Mouse (Mus musculus): ENCODE measurements around the gene Tmem230. TPM values are rescaled to one million over a fixed set of nuclear protein-coding genes. Genes with fewer than 3 reads are reported as not detected.
"Not testable (repeated sequence)": the region's sequence is repeated elsewhere in the genome, so short reads cannot be mapped to it uniquely, and the experiment has no call there.

The Tmem230 gene
- polyA plus RNA-seq, 1 experiment from 2014 or later = 47.1 TPM

GRCm38 (mm10) chr2:132262879-132263398, 15.3 kb upstream of the Tmem230 start, which contains the start of gene Cds2:
TSS of gene Cds2 (plus strand) at chr2:132263148.
- ATAC-seq (ENCODE audit: low FRiP score) (peak; percentile 99), DNase-seq (ENCODE audit: low spot score) (peak; percentile 98)
- H3K9me3 ChIP-seq (ENCODE audit: control insufficient read depth, low read length) = no peaks in the 10 kb centered on the region
- no peaks in the 10 kb centered on the region for H3K36me3 ChIP-seq (replicated peaks; ENCODE audit: control insufficient read depth, insufficient read depth)
- H3K9ac ChIP-seq = peak within 1 kb of the TSS; percentile 94
- peak within 1 kb of the TSS; percentile 93 for H3K4me3 ChIP-seq (replicated peaks; ENCODE audit: low read length)
- H3K27ac ChIP-seq = peak within 1 kb of the TSS; percentile 88
- peaks cover 15% of the 10 kb centered on the region for H3K4me1 ChIP-seq (replicated peaks; ENCODE audit: control insufficient read depth, insufficient read depth, low read length)
- under 1% methylated on average over 43 of the region's 49 CpGs for WGBS
- H3K4me2 ChIP-seq (replicated peaks) = peak within 1 kb of the TSS; percentile 77
- no peaks in the 10 kb centered on the region for H3K27me3 ChIP-seq (ENCODE audit: control insufficient read depth, insufficient read depth, low read length)

- Histone ChIP-seq H3K27ac (peak overlapping the region; percentile 20; the same call in 1 of the 2 replicates), H3K27me3 (ENCODE audit: control insufficient read depth, insufficient read depth, low read length) (no peaks in the 10 kb centered on the region), H3K36me3 (replicated peaks; ENCODE audit: control insufficient read depth, insufficient read depth) (no peaks in the 10 kb centered on the region), H3K4me2 (replicated peaks) (peak overlapping the region; percentile 54; the same call in 1 of the 2 replicates), H3K9me3 (ENCODE audit: control insufficient read depth, low read length) (no peaks in the 10 kb centered on the region), H3K9ac (no peak overlapping the region), H3K4me3 (replicated peaks; ENCODE audit: low read length) (no peak overlapping the region), H3K4me1 (replicated peaks; ENCODE audit: control insufficient read depth, insufficient read depth, low read length) (peaks cover 15% of the 10 kb centered on the region)
- ATAC-seq (ENCODE audit: low FRiP score) (no peak), DNase-seq (ENCODE audit: low spot score) (no peak)
- WGBS = 75% methylated on average over 6 of the region's 6 CpGs
Measured at GRCm38 (mm10) chr2:132262175-132262574, 14.6 kb upstream of the Tmem230 start.

GRCm38 (mm10) chr2:132260601-132261000, 13.0 kb upstream of the Tmem230 start:
- H3K9me3 ChIP-seq (ENCODE audit: control insufficient read depth, low read length) = no peaks in the 10 kb centered on the region
- H3K4me2 ChIP-seq (replicated peaks) = no peak overlapping the region
- H3K36me3 ChIP-seq (replicated peaks; ENCODE audit: control insufficient read depth, insufficient read depth) = no peaks in the 10 kb centered on the region
- ATAC-seq (ENCODE audit: low FRiP score) (no peak), DNase-seq (ENCODE audit: low spot score) (no peak)
- H3K4me1 ChIP-seq (replicated peaks; ENCODE audit: control insufficient read depth, insufficient read depth, low read length) = peaks cover 15% of the 10 kb centered on the region
- no peaks in the 10 kb centered on the region for H3K27me3 ChIP-seq (ENCODE audit: control insufficient read depth, insufficient read depth, low read length)
- H3K4me3 ChIP-seq (replicated peaks; ENCODE audit: low read length) = no peak overlapping the region
- WGBS = 94% methylated on average over 3 of the region's 3 CpGs
- H3K27ac ChIP-seq = no peak overlapping the region
- no peak overlapping the region for H3K9ac ChIP-seq

- H3K9ac ChIP-seq = no peak overlapping the region
- H3K36me3 ChIP-seq (replicated peaks; ENCODE audit: control insufficient read depth, insufficient read depth) = no peaks in the 10 kb centered on the region
- H3K4me3 ChIP-seq (replicated peaks; ENCODE audit: low read length) = no peak overlapping the region
- DNase-seq (ENCODE audit: low spot score) (no peak), ATAC-seq (ENCODE audit: low FRiP score) (no peak)
- 95% methylated on average over 6 of the region's 6 CpGs for WGBS
- H3K9me3 ChIP-seq (ENCODE audit: control insufficient read depth, low read length) = no peaks in the 10 kb centered on the region
- no peak overlapping the region for H3K4me2 ChIP-seq (replicated peaks)
- H3K4me1 ChIP-seq (replicated peaks; ENCODE audit: control insufficient read depth, insufficient read depth, low read length) = no peaks in the 10 kb centered on the region
- no peak overlapping the region for H3K27ac ChIP-seq
- no peaks in the 10 kb centered on the region for H3K27me3 ChIP-seq (ENCODE audit: control insufficient read depth, insufficient read depth, low read length)
Measured at GRCm38 (mm10) chr2:132257350-132258068, 9.9 kb upstream of the Tmem230 start.

GRCm38 (mm10) chr2:132253603-132254002, 6.0 kb upstream of the Tmem230 start:
- 2% methylated on average over 7 of the region's 7 CpGs for WGBS

GRCm38 (mm10) chr2:132252542-132253528, 5.2 kb upstream of the Tmem230 start, which contains the start of gene Pcna:
TSS of gene Pcna (minus strand) at chr2:132253314.
- ATAC-seq (ENCODE audit: low FRiP score) = peak; percentile 100
- peak; percentile 95 for DNase-seq (ENCODE audit: low spot score)
- Histone ChIP-seq H3K4me1 (replicated peaks; ENCODE audit: control insufficient read depth, insufficient read depth, low read length) (peaks cover 14% of the 10 kb centered on the region), H3K27me3 (ENCODE audit: control insufficient read depth, insufficient read depth, low read length) (no peaks in the 10 kb centered on the region), H3K27ac (peak within 1 kb of the TSS; percentile 82), H3K4me2 (replicated peaks) (peak within 1 kb of the TSS; percentile 94), H3K4me3 (replicated peaks; ENCODE audit: low read length) (peak within 1 kb of the TSS; percentile 54), H3K9me3 (ENCODE audit: control insufficient read depth, low read length) (no peaks in the 10 kb centered on the region), H3K9ac (peak within 1 kb of the TSS; percentile 55), H3K36me3 (replicated peaks; ENCODE audit: control insufficient read depth, insufficient read depth) (peaks cover 18% of the 10 kb centered on the region)
- under 1% methylated on average over 75 of the region's 79 CpGs for WGBS

More at GRCm38 (mm10) chr2:132253603-132254002, 6.0 kb upstream of the Tmem230 start:
- Histone ChIP-seq H3K9me3 (ENCODE audit: control insufficient read depth, low read length) (no peaks in the 10 kb centered on the region), H3K4me1 (replicated peaks; ENCODE audit: control insufficient read depth, insufficient read depth, low read length) (peaks cover 9% of the 10 kb centered on the region), H3K27me3 (ENCODE audit: control insufficient read depth, insufficient read depth, low read length) (no peaks in the 10 kb centered on the region), H3K9ac (peak overlapping the region; percentile 55), H3K36me3 (replicated peaks; ENCODE audit: control insufficient read depth, insufficient read depth) (peaks cover 18% of the 10 kb centered on the region), H3K4me2 (replicated peaks) (peak overlapping the region; percentile 94), H3K4me3 (replicated peaks; ENCODE audit: low read length) (peak overlapping the region; percentile 54), H3K27ac (peak overlapping the region; percentile 82)
- ATAC-seq (ENCODE audit: low FRiP score) (no peak), DNase-seq (ENCODE audit: low spot score) (no peak)

- Histone ChIP-seq H3K27me3 (ENCODE audit: control insufficient read depth, insufficient read depth, low read length) (no peaks in the 10 kb centered on the region), H3K9ac (peak overlapping the region; percentile 55), H3K4me3 (replicated peaks; ENCODE audit: low read length) (peak overlapping the region; percentile 54), H3K9me3 (ENCODE audit: control insufficient read depth, low read length) (no peaks in the 10 kb centered on the region), H3K4me2 (replicated peaks) (peak overlapping the region; percentile 94), H3K36me3 (replicated peaks; ENCODE audit: control insufficient read depth, insufficient read depth) (peaks cover 18% of the 10 kb centered on the region), H3K4me1 (replicated peaks; ENCODE audit: control insufficient read depth, insufficient read depth, low read length) (peaks cover 17% of the 10 kb centered on the region), H3K27ac (no peak overlapping the region)
- DNase-seq (ENCODE audit: low spot score) (no peak), ATAC-seq (ENCODE audit: low FRiP score) (no peak)
- 12% methylated on average over 8 of the region's 8 CpGs for WGBS
Measured at GRCm38 (mm10) chr2:132251911-132252310, 4.3 kb upstream of the Tmem230 start.

- H3K36me3 ChIP-seq (replicated peaks; ENCODE audit: control insufficient read depth, insufficient read depth) = peaks cover 31% of the 10 kb centered on the region
- H3K9me3 ChIP-seq (ENCODE audit: control insufficient read depth, low read length) = no peaks in the 10 kb centered on the region
- peaks cover 12% of the 10 kb centered on the region for H3K4me1 ChIP-seq (replicated peaks; ENCODE audit: control insufficient read depth, insufficient read depth, low read length)
- WGBS = 96% methylated on average over 3 of the region's 3 CpGs
- no peak overlapping the region for H3K27ac ChIP-seq
- no peaks in the 10 kb centered on the region for H3K27me3 ChIP-seq (ENCODE audit: control insufficient read depth, insufficient read depth, low read length)
- no peak overlapping the region for H3K4me3 ChIP-seq (replicated peaks; ENCODE audit: low read length)
- H3K9ac ChIP-seq = no peak overlapping the region
- DNase-seq (ENCODE audit: low spot score) (no peak), ATAC-seq (ENCODE audit: low FRiP score) (no peak)
- no peak overlapping the region for H3K4me2 ChIP-seq (replicated peaks)
Measured at GRCm38 (mm10) chr2:132243370-132243769, 4.2 kb downstream of the Tmem230 start.

- not testable (repeated sequence) for H3K4me2 ChIP-seq (replicated peaks); H3K9me3 ChIP-seq (ENCODE audit: control insufficient read depth, low read length); H3K9ac ChIP-seq; H3K27ac ChIP-seq; H3K4me3 ChIP-seq (replicated peaks; ENCODE audit: low read length); H3K27me3 ChIP-seq (ENCODE audit: control insufficient read depth, insufficient read depth, low read length); H3K4me1 ChIP-seq (replicated peaks; ENCODE audit: control insufficient read depth, insufficient read depth, low read length)
- DNase-seq (ENCODE audit: low spot score) (peak; percentile 76), ATAC-seq (ENCODE audit: low FRiP score) (peak; percentile 71; the same call in 1 of the 2 replicates)
- H3K36me3 ChIP-seq (replicated peaks; ENCODE audit: control insufficient read depth, insufficient read depth) = peaks cover 31% of the 10 kb centered on the region
- WGBS = 25% methylated on average over 7 of the region's 10 CpGs
Measured at GRCm38 (mm10) chr2:132240457-132240856, 7.2 kb downstream of the Tmem230 start.
